Mouse (Mus musculus) frontal cortex, postnatal 14 days (tissue): ENCODE data around the gene Wdr44.
"Not testable (repeated sequence)": the region's sequence is repeated elsewhere in the genome, so short reads cannot be mapped to it uniquely, and the experiment has no call there.

Experiments used
- DNase-seq, 2 experiments: peaks; one replicate each; pipeline ENCODE4 v3.0.0; 2022; ENCODE audit warnings: low spot score in 2 of 2

Gene Wdr44

DNA sequence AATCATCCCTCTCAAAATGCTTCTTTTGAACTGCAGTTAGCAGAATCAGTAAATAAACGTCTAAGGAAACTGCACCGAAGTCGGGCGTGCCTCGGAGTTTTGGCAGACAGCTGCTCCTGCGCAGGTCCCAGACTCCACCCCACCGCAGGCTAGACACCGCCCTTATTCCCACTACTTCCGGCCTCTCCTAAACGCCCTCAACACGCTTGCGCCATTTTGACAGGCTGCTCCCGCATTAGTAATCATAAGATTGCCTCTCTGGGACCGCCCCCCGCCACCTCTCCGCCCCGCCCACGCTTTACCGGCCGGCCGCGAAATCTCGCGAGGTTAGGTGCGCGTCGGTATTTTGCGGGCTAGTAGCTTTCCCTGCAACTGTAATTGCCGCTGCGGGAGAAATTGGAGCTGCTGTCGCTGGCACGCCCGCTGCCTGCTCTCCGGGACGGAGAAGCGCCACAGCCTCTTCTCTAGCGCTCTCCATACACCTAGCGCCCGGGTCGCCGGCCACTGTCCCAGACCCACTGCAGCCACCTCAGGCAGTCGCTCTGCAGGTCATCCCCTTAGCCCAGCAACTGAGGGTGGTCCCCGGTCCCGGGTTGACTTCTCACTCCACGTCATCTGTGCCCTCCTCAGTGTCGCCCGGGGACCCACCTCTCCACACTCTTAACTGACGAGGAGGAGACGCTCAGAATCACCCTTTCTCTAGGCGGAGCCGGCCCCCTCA lies at the start of gene Wdr44:
TSS of gene Wdr44 (plus strand) at position 330 of the 721 bp plus-strand sequence.
- peak; percentile 89 to 91 for DNase-seq

DNA sequence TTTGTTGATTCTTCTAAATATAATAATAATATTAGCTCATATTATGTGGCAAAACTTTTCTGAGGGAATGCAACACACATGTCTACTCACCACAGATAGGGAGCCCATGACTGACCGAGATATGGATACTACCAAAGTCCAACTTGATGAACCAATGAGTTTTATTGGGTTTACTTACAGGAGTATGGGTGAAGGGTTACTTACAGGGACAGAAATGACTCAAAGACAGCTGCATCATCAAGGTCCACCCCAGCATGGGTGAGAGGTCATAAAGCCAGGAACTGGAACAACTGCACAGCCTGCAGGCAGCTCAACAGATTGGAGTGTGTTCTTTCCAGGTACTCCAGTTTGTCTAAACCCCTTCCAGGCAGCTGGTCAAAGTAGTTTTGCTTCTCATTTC lies 44.5 kb upstream of the Wdr44 start:
- no peak for DNase-seq

DNA sequence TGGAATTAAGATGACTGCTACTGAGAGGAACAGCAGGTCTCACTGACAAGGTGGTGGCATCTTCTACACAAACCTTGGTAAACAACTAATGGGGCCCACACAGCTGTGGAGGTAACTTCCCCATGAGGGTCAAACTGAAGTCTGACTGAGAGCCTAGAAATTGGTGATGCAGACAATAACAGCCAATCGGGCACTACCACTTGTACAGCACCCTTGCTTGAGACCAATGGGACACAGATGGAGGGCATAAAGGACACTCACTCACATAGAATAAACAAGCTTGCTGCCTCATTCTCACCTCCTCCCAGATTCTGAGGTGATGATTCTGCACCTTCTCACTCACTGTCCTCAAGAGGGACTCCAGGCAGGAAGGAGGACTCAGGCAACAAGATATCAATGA lies 30.6 kb upstream of the Wdr44 start:
- DNase-seq: no peak

DNA sequence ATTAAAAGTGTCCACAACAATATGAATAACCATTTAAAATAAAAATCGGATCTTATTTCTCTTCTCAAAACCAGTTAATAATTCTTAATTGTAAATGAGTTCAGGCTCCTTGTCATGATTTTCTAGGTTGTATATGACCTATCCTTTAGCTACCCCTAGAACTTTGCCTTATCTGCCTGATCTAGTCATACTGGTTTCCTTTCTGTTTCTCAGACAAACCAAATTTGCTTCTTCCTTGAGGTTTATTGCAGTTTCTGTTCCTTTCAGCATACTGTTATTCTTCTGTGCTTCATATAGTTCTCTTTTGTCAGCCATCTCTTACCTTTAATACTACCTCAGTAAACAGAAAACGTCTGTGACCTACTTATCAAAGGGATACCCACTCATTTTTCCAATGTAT lies 19.7 kb upstream of the Wdr44 start:
- DNase-seq: no peak

DNA sequence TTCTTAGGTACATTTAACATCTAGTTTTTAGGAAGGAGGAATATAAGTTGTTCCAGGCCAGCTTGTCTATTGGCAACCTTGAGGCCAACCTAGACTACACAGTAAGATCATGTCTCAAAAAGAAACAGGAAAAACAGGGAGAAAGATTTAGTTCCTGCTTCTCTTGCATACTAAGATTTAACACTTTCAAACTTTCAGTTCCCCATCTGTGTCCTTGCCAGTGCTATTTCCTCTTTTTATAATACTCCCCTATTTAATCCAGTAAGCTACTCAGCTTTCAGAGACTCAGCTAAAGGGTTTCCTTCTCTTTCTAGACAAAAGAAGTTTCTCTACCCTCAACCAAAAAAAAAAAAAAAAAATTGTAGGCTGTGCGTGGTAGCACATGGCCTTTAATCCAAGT lies 17.4 kb upstream of the Wdr44 start:
- DNase-seq: no peak

DNA sequence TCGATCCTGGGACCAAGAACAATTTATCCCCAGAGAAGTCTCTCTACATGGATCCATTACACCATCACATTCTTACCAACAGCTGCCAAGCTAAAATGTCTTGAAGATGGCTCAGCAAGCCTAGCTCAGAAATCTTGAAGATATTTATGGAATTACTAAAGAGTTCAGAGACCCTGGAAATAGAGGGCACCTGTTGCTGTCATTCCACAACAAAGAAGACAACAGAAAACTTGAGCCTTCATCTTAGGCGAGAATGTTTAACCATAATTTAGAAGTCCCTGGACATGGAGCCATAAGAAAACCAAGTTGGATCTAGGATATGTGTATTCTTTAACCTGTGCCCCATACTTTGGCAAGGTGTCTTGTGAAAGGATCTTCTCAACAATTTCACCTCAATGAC lies 16.3 kb upstream of the Wdr44 start:
- no peak for DNase-seq

DNA sequence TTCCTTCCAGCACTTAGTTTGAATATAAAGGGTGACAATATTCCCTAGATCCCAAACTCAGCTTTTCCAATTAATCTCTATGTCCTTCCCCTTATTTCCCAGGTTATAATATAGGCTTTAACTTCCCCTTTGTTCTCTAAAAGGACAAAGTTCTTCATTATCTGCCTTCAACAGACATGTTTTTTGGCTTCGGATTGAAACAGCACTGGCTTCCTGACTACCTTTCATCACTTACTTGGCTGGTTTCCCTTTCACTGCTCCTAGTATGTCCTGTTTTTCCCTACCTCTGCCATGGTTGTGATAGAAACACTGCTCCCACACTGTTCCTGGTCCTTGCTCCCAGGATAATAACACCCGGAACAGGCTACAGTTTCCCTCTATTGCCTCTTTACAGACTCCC lies 15.3 kb upstream of the Wdr44 start:
- no peak for DNase-seq

DNA sequence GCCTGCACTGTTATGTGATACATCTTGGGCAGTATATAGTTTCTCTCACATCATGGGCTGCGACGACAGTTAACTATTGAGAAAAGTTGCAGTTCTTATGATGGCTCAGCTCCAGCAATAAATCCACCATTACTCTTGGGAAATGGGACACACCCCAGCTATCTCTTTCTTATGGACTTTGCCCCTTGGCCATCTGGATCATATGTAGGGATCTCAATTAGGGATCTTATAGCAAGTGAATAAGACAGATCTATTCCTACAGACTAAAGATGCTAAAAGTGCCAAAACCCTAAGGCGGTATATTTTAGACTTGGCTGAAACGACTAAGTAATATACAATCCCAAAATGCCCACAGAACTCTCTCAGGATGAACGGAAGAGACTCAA lies 522 bp upstream of the Wdr44 start:
- DNase-seq: no peak

DNA sequence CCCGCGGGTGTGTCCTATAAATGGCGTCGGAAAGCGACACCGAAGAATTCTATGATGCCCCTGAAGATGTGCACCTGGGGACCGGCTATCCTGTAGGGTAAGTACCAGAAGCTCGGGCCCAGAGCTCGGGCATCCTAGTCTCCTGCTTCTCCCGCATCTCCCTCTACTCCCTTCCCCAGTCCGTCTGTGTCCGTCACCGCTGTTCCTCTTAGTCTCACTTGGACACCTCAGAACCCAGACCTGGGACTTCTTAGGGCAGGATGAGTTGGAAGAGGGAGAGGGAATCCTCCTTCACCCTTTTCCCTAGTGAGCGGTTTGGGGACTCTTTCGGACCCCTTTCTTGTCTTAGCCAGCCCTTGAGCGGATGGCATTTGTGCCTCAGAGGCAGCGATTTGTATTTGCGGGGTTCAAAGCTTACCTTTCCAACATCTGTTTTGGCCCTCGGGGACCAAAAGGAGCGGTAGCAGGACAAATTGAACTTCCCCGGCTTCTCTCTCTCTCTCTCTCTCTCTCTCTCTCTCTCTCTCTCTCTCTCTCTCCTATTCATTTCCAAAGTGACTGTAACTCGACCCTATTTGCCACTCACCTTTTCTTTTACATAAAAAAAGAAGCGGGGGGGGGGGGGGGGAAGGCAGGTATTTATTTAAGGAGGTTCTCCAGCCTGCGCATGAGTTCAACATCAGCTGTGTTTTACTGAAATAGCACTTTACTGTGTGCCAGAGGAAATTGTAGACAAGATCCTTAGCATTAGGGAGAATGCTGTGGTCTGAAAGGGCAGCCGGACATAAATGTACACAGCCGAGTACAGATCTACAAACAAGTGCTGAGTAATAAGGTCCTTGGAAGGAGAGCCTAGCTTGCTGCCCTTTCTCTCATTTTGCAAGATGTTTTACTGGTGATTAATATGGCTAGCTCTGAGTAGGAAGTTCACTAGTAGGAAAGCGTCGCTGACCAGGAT lies 871 bp downstream of the Wdr44 start:
- no peak for DNase-seq

DNA sequence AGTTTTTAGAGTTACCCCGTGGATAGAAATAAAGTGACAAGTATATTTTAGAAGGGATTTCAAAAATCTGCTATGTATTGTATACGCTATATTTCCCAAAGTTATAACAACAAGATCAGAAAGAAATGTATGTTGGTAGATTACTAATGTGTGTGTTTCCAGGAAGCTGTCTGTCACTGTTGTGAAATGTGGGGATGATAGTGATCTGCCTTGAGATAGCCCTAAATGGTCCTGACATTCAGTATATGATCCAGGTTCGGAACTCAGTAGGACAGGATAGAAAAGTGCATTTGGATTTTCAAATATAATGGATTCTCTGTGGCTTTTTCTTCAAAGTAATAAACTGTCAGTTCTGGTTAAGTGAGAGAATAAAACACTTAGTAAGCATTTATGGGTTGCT lies 1.7 kb downstream of the Wdr44 start:
- no peak for DNase-seq

DNA sequence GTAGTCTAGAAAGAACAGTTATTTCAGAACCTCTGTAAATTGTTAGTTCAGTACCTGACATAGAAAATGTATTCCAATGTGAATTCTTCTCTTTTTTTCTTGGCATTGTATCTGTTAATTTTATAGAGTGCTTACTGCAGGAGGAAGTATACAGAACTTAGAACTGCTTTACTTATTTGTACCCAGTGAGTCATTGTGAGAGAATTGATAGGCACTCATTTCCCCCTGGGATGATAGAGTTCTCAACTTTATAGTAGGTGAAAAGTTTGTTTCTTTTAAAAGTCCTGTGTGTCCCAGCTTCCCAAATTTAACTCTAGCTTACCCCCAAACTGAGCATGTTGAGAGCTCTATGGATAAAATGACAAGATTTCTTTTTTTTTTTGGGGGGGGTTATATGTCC lies 2.3 kb downstream of the Wdr44 start:
- DNase-seq: no peak

DNA sequence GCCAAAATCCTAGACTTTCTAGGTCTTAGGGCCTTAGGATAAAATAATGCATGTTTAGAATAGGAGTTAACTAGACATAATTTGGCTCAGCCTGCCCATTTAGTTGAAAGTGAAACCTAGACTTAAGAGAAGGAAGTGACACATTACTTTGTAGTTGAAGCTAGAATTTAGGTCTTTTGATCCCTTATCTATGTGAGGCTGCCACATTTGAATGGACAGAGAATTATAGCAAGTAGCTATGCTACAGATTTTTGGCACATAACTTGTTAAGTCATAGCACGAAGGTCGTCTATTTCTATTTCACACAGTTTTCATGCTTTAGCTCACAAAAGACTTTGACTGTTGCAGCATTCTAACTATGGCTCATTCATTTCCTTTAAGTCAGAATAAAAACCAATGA lies 4.5 kb downstream of the Wdr44 start:
- DNase-seq: no peak

DNA sequence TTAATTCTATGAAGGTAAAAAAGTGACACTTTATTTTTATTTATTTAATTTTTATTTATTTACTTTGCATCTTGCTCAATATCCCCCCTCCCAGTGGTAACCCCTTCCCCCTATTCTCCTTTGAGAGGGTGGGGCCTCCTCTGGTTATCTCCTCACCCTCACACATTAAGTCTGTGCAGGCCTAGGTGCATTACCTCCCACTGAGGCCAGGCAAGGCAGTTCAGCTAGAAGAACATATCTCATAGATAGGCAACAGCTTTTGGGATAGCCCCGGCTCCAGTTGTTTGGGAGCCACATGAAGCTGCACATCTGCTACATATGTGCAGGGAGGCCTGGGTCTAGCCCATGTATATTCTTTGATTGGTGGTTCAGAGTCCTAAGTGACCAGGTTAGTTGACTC lies 6.2 kb downstream of the Wdr44 start:
- DNase-seq: no peak

DNA sequence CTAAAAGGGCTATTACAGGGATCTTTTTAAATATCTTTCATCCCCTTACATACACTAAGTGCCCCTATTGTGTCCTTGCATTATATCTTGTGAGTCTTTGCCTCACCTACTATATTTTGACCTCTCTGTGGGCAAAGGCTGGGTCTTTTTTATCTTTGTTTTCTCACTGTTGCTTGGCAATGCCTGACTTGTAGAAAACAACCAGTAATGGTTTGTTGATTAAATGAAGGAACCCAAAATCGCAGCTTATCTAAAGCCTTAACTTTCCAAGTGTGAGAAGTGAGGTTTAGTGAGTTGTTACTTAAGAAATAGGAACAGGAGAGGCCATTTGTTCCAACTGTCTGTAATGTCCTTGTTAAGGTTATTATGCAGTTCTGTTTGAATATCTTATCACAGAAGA lies 24.4 kb downstream of the Wdr44 start:
- no peak for DNase-seq

DNA sequence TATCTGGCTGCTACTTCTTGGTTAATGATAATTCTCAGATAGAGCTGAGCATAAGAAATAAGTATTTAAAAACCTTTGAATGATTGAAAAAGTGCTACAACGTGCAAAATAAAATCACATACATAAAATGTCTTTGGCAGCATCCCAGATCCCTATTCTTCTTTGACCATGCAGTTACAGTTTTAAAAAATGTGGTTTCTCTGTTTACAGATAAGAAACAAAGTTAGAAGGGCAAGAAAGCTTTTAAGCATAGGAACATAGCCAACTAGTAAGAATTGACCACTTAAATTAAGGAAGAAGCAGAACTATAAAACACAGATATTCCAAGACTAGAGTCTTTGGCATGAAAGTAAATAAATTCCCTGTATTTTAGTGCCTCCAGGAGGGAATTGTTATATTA lies 34.6 kb downstream of the Wdr44 start:
- no peak for DNase-seq

DNA sequence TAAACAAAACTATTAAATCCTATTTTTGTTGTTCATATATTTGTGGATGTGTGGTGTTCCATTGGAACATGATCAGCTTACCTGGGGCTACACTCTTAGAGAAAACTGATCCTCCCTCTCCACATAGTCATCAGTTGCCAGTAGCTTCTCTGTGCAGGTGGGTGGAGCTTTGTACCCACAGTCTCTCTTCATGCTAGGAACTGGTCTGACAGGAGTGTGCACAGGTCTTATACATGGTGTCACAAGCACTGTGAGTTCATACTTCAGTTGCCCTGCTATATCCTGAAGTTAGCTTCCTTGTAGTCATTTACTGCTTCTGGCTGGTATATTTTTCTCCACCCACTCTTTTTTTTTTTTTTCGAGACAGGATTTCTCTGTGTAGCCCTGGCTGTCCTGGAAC lies 61.8 kb downstream of the Wdr44 start:
- DNase-seq: no peak

DNA sequence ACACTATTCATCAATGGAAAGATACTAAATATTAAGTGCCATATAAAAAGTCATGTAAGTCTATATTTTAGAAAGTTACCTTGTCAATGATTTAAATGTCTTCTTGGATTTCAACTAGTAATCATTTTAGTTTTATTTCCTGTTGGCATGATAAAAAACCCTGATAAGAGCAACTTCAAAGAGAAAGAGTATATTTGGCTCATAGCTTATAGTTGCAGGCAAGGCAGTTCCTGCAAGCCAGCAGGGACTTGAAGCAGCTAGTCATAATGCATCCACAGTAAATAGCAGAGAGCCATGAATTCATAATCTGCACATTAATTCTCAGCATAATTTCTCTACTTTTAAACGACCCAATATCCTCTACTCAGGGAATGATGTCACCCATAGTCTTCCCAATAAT lies 75.0 kb downstream of the Wdr44 start:
- DNase-seq: no peak

DNA sequence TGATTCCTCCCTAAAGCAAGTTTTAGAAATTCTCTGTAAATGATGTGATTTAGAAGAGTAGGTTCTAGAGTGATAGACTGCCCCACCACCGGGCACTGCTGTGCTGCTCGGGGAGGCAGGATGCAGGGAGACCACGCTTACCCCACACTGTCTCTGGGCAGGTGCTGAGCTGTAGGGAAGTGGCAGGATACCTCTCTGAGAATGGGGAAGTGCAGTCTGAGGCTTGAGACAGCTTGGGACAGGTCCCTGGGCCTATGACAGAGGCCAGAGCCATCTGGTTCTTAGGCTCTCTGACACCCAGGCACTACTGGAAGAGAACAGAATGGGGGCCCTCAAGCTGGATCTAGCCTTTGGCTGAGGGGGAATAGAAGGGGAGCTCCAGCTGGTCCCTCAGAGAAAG lies 114.3 kb downstream of the Wdr44 start:
- no peak for DNase-seq

DNA sequence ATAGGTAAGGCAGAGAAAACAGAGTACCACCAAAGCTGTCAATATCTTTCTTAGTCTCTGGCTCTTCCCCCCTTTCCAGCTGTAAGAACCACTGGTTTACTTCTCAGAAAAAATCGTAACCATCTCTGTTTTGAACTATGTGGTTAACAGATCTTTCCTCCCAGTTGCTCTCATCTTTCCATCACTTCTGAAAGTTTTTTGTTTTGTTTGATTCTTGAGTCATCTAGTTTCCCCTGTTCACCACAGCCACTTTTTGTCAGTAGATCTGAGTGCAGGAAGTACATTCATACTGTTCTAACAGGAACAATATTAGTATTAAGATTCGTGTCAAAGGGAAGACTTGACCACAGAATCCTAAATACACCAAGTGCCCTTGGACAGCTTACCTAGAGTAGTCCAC lies 117.5 kb downstream of the Wdr44 start:
- DNase-seq: no peak

DNA sequence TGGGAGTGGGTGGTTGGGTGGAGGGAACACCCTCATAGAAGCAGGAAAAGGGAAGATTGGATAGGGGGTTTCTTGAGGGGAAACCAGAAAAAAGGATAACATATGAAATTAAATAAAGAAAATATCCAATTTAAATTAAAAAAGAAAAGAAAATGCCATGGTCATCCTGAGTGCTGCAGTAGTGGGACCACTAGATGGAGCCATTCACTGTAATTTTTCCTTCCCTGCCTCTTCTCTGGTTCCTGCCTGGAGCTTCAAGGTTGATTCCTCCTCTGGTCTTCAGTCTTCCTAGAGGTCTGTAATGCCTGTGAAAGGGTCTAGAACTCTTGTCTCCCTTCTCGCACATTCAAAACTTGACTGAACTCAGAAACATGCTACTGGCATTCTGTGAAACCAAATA lies 120.4 kb downstream of the Wdr44 start:
- DNase-seq: not testable (repeated sequence)

DNA sequence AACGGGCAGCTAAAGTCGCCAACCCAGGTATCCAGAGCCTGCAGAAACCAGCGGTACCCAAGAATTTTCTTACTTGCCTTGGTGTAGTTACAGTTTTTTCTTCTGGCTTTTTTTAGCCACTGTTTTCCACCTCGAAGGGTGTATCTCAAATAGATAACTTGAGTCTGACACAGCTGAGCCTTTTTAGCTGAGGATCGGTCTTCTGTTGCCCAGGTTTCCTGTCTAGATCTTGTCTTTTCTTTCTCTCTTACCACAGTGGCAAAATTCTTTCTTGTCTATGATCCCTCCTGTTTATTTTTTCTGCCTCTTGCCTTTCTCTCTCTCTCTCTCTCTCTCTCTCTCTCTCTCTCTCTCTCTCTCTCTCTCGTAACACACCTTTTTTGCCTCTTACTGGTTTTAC lies 130.0 kb downstream of the Wdr44 start:
- not testable (repeated sequence) for DNase-seq

DNA sequence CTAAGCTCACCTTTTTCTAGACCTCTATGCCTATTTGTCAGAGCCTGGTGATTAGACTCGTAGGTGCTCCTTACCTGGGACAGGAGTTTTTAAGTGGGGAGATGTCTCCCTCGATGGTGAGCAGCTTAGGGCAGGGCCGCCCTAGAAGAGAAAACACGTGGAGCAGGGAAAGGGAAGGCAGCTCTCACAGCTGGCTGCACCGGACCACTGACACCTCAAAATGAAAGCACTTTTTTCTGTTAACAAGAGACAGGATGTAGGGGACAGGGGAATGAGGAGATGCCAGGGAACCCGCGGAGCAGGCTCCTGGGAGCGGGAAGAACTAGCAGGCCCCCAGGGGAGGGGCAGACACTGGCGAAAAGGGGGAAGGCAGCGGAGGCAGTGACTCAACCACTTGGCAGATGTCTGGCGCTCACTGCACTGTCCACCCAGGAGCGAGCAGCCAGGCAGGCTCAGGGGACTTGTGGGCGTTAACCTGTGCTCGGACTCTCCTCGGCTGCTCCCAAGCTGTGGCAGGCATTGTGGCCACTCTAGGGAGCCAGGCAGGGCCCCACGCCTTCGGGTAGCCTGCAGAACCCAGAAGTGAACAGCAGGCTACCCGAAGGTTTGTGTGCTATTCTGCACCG lies 130.7 kb downstream of the Wdr44 start:
- DNase-seq: no peak

DNA sequence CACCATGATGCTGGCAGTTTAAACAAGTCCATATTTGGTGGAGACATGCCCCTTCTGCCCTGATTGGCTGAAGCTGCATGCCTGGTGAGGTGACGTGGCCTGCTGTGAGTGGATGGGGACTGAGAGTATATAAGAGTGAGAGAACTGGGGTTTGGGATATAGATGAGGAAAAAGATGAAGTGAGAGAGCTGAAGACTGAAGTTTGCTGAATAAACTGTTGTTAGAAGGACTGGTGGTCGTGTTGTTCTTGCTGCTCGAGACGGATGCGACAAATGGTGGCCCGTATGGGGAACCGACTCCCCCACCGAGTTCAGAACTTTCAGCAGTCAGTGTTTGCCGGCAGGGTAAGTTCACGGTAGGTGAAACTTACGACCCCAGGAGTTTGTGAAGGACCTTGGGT lies 140.9 kb downstream of the Wdr44 start:
- DNase-seq: not testable (repeated sequence)
